Mouse (Mus musculus): ENCODE measurements around the gene Ranbp6.

The Ranbp6 gene

DNA sequence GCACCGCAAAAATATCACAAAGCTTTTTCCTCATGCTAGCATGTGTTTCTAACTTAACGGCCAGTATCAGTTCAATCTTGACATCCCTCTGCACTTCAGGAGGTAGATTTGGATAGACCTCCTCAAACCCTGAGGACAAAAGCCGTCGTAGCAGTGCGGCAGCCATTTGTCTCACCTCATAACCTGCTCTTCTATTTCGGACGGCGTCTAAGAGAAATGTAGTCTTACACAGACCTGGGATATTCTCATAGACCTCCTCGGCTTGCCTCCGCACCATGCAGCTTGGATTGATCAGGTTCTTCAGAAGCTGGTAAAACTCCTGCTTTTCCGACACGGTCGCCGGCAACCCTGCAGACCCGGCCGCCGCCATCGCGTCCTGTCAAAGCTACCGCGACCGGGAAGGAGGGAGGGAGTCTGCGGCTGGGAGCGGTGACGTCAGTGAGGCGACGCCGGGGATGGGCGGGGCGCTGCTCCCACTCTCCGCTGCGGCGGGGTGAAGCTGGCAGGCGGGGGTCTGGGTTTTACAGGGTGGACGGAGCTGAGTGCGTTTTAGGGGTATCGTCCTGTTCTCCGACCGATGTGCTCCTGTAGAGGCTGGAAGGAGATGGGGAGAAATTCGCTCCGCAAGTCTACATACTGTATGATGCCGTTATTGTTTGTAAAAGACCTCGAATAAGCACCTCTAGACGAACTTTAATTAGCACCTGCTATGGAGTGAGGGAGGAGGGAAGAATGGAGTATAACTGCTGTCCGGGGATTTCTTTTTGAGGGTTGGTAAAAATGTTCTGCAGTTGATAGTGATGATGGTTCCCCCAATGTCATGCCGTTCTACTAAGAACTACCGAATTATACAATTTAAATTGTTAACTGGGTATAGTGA, at the start of gene Ranbp6:
Ranbp6 (minus strand) TSS at position 394 of the 880 bp plus-strand sequence.
- DNase-seq (ENCODE audit: low read depth) = peak; percentile 74

DNA sequence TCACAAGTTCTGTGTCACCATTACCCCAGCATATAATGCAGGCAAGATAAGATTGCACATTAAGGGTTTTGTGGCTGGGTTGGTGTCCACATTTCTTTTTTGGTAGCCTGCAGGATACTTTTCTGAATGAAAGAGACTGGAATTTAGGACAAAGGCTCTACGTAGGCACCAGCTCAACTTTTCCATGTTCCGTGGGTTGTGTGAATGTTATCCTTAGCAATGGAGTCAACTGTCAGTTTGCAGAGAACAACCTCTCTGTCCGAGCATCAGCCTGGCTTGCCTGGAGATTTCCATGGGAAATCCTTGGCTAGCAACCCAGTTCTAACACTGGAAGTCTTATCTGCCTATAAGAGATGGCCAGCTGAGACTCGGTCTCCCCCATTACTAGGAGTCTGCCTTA, 48.0 kb upstream of the Ranbp6 start:
- no peak for DNase-seq (ENCODE audit: low read depth)

DNA sequence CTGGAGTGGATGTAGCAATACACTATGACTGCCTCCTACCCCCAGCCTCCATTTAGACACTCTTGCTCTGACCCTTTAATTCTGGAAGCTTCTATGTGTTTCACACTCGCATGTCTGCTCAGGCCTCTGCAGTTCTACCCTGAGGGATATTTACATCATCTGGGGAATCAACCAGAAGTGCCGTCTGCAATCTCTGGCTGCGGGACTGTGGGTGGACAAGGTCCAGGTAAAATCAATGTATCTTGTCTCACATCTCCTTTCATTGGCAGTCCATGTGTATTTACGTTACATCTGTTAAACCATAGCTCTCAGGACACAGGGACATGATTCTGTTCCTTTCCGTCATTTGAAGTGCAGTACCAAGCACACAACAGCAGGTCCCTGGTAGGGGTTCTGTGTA, 44.5 kb upstream of the Ranbp6 start:
- DNase-seq (ENCODE audit: low read depth) = no peak

DNA sequence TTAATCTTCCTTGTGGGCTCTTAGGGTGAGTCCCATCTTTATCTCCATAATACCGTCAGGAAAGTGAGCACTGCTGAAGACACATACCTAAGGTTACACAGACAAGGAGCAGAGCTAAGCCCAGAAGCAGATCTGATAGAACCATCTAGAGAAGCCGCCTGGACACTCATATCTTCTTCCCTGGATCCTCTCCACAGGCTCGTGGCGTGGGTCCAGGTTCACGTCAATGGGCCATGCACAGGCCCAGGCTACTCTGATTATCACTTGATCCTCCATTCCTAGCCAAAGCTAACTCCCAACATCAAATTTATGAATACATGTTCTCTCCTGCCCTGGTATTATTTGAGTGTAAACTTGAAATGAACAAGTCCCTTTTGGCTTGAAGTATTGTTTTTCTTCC, 40.9 kb upstream of the Ranbp6 start:
- DNase-seq (ENCODE audit: low read depth) = no peak

DNA sequence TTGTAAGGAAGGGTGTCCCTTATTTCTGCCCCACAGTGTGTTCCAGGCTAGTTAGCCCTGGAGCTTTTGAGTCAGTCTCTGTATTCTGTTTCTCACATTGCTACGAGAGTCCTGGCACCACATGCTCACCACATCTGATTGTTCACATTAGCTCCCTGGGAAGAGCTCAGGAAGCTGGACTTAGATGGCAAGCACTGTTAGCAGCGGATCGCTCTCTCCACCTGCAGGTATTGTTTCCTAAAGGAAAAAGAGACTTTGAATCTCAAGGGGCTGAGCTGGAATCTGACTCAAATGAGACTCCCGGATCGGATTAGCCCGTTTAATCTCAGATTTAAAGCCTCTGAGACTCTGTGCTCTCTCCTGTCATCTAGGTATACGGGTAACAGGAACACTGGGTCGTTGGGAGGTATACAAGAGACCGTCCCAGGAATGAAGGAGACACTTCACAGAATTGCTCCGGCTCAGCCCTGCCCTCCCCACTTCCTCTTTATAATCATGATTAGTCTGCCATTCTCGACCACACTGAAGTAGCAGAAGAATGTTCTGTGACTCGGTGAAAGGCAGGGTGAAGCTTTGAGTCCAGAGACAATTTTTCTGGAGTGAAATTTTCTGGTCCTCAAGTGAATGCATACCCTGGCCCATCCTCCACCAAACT, 38.4 kb upstream of the Ranbp6 start:
- DNase-seq (ENCODE audit: low read depth) = no peak

DNA sequence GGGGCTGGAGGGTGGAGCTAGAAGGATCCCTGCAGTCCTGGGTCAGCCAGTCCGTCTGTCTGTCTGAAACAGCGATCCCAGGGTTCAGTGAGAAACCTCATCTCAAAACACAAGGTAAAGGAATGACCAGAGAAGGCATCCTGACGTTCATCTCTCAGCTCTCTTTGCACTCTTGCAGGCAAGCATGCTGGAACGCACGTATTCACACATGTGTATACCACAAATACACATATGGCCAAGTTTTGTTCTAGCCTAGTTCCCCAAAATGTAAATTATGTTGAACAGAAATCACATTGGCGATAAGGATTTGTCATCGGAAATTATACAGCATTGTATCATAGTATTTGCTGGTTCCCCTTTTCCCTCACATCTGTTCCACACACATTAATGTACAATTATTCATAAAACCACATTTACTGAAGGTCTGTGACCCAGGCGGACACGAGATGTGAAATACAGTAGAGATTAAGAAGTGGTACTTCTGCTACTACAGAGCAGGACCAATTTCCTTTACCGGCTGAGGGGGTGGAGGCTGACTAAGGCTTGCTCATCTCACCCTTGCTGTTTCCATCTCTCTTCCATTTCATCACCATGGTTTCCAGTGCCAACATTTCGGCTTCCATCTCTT, 37.3 kb upstream of the Ranbp6 start:
- no peak for DNase-seq (ENCODE audit: low read depth)

DNA sequence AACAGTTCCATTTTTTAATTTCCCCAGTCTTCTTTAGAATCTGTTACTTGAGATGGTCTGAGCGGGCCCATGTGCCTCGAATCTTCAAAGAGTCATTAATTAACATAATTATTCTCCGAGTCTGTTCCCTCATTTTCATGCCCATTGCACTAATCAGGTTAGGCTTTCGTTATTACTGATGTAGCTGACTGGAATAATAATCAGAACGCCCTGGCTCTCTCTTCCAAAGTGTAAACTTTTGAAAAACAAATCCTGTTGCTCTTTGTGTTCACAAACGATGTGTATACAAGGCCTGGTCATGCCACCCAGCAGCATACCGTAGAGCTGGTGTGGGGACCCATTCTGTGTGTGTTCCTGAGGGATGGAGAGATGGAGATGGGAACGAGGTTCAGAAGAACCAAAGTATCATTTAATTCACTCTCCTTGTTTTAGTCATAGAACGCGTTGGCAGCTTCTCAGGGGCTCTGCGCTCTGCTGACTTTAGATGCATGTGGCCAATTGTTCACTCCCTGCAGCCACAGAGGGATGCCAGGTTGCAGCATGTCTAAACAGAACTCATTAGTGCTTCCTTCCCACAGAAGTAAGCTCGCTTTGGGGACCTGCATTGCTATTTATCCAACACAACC, 31.4 kb upstream of the Ranbp6 start:
- DNase-seq (ENCODE audit: low read depth) = no peak

DNA sequence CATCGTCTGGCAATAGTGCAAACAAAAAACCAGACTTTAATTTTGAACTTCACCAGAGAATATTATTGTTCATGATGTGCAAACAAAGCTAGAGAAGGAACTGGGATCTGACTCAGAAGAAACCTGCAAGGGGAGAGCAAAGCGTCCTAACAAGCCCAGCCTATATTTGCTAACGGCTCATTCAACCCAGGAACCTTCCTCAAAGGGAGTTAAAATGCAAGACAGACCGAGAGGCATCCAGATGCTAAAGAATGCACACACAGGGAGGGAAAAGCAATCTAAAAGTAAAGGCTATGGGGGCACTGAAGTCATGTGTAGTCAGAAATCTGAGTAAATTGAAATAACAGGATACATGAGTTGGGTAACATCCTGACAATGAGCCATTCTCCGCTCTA, 30.9 kb upstream of the Ranbp6 start:
- no peak for DNase-seq (ENCODE audit: low read depth)

DNA sequence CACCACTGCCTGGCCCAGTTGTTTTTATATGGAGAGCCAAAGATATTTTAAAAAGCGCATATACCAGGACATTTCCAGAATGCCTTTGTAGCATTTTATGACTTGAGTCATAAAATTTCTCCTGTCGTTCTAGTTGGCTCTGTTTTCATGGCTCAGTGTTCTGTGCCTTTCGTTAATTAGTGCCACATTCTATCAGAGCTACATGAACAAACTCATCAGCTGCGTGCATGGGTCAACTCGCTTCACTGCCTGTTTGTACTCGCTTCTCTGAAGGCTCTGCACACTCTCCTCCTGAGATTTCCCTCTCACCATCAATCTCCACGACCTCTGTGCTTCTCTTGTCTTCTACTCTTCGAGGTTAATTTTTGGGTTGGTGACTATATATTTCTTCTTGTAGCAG, 30.2 kb upstream of the Ranbp6 start:
- no peak for DNase-seq (ENCODE audit: low read depth)

DNA sequence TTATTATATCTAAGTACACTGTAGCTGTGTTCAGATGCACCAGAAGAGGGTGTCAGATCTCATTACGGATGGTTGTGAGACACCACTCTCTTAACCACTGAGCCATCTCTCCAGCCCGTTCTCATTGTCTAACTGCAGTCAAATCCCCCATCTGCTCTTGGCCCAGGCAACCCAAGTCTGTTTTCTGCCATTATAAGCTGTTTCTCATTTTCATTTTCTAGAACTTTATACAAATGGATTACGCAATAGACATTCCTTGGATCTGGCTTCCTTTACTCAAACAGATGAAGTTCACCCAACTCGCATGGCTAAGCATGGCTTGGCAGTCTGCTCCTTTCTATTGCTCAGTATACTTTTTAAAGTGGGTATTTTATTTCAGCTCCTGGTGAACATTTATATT, 27.9 kb upstream of the Ranbp6 start:
- DNase-seq (ENCODE audit: low read depth) = no peak

DNA sequence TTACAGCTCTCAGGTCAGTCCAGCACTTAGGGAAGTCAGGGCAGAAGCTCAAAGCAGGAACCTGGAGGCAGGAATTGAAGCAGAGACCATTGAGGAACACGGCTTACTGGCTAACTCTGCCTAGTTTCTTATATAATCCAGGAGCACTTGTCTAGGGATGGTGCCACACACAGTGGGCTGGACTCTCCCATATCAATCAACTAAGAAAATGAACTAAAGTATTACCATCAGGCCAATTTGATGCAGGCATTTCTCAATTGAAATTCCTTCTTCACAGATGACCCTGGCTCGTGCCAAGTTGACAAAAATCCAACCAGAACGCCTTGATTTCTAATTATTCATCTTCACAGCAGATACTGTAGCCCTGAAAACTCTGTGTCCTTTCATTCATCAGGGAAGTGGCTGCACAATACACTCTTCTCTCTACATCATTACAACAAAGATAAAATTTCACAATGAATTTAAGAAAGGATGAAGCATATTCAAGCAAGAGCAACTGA, 25.9 kb upstream of the Ranbp6 start:
- DNase-seq (ENCODE audit: low read depth) = no peak

DNA sequence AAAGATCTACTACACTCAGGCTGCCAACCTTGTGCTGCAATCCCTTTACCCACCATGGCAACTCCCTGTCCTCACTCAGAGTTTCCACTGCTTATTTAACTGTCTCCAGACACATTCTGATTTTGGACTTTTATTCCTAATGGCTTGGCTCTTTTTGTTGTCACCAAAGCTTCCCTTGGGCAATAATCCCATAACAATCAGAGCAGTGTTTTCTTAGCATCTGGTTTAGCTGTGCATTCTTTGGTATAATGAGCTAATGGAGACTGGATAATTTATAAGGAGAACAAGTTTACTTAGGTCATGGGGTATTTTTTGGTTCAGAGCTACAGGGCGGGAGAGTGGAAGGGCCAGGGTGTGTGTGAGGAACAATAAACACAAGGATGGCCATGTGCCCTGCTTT, 25.4 kb upstream of the Ranbp6 start:
- DNase-seq (ENCODE audit: low read depth) = no peak

DNA sequence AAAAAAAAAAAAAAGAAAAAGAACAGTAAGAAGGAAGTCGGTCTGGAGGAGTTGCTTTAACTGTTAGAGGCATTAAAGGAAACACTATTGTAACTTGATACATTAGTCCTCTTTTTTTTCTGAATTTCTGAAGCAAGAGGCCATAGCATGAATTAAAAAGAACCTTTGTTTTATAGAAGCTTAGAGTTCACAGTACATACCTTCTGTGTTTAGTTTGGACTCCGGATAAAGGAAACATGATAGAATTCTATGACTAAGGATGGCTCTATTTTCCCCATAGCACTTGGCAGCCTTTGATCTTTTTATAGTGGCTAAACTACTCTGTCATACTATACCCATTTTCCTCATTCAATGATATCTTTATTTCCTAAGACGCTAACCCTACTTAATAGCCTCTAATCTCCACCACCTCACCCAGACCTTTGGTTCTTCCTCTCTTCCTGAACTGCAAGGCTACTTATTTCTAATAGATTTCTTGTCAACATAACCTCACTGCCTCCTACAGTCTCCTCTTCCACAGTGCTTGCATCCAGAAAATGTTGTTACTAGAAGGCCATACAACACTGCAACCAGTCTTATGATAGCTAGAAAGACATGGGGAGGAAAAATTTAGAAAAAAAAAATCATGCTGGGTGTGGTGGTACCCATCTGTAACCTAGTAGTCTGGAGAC, 22.7 kb upstream of the Ranbp6 start:
- no peak for DNase-seq (ENCODE audit: low read depth)

DNA sequence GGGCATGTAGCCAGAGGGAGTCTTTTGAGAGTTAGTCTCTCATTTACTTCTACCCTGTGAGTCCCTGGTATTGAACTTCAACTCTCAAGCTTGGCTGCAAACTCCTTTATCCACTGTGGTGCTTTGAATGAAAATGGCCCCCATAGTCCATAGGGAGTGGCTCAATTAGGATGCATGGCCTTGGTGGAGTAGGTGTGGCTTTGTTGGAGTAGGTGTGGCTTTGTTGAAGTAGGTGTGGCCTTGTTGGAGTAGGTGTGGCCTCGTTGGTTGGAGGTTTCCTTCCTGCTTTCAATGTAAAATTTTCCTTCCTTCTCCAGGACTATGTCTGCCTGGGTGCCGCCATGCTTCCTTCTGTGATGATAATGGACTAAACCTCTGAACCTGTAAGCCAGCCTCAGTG, 18.1 kb upstream of the Ranbp6 start:
- no peak for DNase-seq (ENCODE audit: low read depth)

DNA sequence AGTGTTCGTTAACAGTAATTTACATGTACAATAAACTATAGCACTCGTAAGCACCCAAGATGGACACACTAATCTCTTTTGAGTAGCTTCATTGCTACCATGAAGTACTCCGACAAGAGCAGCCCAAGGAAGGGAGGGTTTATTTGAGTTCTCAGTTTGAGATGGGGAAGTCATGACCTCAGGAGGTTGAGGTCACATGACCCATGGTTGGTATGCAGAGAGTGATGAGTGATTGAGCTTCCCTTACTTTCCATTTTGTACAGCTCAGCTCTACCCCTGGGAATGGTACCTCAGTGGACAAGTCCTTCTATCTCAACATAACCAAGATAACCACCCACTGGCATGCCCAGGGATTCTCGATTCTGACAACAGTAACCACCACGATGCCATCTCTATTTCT, 15.8 kb upstream of the Ranbp6 start:
- no peak for DNase-seq (ENCODE audit: low read depth)

DNA sequence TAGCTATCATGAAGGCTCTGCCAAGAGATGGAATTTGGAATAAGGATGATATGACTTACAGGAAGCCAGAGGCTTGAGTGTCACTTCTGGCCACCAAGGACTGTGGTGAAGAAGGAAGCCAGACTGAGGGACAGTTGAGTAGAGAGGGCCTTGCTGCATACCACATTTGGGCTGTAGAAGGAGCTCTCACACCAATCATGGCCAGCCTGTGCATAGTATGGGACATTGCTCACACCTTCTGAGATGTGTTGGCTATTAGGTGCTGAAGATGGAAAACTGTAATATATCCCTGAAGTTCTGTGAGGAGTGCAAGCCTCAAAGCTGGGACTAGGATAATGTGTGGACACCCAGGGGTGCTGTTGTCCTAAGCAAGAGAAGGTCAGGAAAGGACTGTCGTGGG, 13.9 kb upstream of the Ranbp6 start:
- DNase-seq (ENCODE audit: low read depth) = no peak

DNA sequence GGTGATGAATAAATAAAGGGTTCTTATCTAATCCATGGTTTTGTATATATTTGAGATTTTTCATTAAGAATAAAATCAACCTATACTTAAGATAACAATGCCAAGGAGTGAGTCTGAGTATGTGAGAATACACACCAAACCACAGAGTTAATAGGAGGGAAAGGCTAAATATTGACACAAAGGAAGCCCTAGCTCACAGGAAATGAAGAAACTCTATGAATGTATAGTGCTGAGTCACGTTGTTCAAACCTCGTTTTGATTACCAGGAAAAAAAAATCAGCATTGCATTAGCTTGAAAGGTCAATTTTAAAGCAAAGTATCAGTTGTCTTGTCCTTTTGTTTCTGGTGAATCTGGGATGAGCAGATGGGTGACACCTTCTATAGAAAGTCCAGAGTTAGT, 12.2 kb upstream of the Ranbp6 start:
- no peak for DNase-seq (ENCODE audit: low read depth)

DNA sequence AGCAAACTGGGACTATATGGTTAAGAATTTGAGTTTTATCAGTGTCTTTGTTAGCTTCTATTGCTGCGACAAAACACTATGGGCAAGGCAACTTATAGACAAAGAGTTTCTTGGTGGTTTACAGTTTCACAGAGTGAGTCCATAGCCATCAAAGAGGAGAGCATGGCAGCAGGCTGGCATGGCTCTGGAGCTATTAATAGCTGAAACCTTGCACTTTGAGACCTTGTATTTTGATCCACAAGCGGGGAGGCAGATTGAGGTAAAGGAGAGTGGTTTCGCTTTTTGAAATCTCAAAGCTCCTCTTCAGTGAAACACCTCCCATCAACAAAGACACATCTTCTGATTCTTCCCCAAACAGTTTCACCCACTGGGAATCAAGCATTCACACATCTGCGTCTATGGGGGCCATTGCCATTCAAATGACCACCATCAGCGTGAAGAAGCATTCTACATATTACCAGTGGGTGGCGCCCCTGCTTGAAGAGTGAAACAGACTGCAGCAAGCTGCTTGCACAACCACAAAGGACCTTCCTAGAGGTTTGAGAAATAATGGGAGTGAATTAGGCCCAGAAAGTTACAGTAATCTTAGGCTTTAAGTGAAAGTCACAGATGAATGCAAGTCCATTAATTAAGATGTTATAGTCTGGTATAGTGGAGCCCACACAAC, 11.4 kb upstream of the Ranbp6 start:
- DNase-seq (ENCODE audit: low read depth) = peak; percentile 53

DNA sequence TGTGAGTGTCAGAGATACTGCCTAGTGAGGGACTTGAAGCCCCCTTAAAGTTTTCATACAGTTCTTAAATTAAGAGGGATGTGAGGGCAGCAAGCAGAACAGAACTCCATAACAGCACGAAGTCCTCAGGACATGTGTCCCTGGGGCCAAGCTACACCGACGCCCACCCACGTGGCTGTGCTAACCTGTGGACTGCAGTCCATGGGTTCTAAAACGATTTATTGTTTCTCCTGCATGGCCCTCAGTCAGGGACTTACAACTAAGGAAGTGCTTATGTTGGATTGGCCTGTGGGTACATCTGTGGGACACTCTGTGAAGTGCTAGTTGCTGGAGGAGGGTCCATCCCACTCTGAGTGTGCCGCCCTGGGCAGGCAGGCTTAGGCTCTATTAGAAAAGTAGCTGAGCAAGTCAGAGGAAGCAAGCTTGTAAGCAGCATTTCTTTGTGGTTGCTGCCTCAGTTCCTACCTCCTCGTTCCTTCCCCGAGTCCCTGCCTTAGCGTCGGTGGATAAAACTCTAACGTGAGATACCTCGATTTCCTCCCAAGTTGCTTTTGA, 10.8 kb upstream of the Ranbp6 start:
- no peak for DNase-seq (ENCODE audit: low read depth)

DNA sequence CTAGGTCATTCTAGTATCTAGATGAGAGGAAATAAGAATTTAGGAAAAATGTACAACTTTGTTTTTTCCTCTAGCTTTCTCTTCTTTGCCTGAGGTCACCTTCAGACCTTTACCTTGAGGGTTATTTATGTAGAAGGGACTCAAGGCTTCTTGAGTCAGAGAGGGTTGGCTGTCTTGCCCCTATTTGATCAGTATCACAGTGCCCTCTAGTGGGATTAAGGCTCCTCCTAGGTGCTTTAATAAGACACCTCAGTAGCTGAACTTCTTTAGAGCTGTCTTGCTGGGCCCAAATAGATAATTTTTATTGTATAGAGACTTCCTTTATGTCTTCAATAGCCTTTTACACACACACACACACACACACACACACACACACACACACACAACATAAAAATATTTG, 8.2 kb upstream of the Ranbp6 start:
- peak; percentile 67 for DNase-seq (ENCODE audit: low read depth)

DNA sequence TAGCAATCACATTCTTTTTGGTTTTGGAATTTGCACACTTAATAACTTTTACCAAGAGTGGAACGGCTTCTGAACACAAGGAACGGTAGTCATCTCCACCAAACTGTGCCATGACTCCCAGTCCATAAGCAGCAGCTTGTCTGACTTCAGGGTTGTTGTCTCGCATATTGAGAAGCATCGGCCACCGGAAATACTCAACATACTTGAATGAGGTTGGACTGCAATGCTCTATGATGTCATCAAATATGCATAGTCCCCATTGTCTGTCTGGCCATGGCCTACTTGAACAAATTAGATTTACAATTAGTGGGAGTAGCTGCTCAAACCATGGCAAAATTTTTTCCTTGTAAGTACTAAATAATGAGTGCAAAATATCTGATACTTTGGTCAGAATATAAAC, 2.8 kb downstream of the Ranbp6 start:
- no peak for DNase-seq (ENCODE audit: low read depth)
